Mouse (Mus musculus) retina, postnatal 1 day (tissue): ENCODE measurements around the gene Deup1.
"Not testable (repeated sequence)": the region's sequence is repeated elsewhere in the genome, so short reads cannot be mapped to it uniquely, and the experiment has no call there.

Experiments used
- DNase-seq: peaks from one replicate; pipeline ENCODE4 v3.0.0-alpha.2; 2012

Deup1 gene

DNA sequence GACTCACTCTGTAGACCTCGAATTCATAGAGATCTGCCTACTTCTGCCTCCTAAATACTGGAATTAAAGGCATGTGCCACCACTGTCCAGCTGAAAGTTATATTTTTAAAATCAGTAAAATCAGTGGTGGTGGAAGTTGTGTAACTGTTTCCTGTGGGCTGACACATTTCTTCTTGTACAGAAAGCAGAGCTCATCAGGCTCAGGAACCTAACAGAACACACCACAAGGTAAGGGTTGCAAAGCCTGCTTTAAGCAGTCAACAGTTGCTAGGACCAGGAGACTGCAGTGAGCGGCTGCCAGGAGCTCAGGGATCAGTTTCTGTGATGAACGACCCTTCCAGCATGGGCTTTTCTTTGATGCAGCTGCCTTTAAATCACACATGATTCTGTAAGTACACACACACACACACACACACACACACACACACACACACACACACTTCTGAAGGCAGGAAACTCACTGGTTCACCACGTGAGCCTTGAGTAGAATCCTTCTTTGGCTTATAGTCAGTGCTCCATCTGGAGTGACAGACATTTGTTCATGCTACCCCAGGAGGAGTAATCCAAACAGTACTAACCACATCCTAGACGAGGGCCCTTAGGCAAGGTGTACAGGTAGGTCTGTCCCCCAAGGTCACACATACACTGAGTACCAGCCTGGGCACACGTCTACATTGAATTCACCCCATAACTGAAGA, 40.4 kb downstream of the Deup1 start:
- DNase-seq = no peak

GRCm38 (mm10) chr9:15585956-15586355, 41.8 kb downstream of the Deup1 start:
- no peak for DNase-seq

DNA sequence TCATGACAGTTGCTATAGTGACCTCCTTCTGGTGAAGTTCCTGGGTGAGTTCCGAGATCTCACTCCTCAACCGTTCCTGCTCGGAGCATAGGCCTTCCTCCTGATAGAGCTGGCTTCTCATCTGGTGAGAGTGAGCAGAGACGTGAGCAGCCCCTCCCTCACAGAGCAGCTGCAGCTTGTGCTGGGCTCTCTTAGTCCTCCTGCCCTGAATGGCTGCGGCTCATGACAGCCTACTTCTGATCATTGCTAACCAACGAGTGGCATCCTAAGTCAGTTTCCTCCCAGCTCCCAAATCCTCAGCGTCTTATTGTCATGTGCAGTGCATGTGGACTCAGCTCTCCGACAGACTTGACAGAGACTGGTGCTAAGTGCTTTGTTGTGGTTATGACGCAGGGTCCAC, 43.5 kb downstream of the Deup1 start:
- DNase-seq = no peak

DNA sequence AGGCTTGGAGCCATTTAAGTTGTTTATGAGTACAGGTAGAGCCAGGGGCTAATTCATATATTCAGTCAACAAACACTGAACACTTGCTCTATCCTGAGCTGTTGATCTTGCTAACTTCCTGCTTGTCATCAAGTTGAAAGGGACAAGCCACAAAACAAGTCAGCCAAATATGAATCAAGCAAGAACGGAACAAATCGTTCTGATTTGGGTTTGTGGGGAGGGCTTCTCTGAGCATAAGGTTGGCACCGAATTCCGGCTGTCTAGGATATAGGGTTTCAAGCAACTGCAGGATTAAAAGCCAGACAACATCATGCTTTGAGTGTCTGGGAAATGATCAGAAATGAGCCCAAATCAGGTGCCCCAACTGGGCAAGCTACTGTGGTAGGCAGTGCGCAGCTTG, 45.7 kb downstream of the Deup1 start:
- no peak for DNase-seq

DNA sequence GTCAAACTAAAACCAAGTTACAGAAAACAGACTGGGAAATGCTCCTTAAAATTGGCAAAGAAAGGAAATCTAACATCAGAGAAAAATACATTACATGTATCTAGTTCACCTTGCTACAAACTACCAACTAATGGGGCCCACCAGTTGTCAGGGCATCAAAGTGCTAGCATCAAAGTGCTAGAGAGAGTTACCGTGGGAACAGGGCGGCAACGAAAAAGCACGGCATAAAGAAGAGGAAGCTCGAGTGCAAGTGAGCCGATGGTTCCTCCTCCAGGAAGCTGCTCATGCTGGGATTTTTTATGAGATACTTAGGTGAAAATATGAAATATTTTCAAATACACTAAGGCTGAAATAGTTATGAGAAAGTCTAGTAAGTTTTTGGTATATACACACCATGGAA, 47.6 kb downstream of the Deup1 start:
- no peak for DNase-seq

DNA sequence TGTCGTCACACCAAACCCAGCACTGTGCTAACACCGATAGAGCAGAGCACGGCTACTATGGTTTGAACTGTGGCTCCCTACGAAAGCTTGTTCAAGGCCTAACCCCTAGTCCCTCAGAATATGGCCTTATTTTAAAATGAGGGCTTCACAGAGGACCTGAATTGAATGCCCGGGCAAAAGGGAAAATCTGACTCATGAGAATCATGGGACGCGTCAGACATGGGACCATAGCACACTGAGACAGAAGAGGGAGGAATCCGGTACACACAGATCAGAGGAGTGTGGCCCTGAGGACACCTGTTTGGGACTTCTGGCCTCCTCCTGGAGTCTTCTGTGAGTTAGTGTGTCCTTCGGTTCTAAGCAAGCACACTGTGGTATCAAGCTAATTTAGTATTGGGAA, 48.8 kb downstream of the Deup1 start:
- no peak for DNase-seq

GRCm38 (mm10) chr9:15578427-15578826, 49.3 kb downstream of the Deup1 start:
- no peak for DNase-seq

- DNase-seq = peak; percentile 7
These were observed 52.8 kb downstream of the Deup1 start for GRCm38 (mm10) chr9:15574750-15575454.

DNA sequence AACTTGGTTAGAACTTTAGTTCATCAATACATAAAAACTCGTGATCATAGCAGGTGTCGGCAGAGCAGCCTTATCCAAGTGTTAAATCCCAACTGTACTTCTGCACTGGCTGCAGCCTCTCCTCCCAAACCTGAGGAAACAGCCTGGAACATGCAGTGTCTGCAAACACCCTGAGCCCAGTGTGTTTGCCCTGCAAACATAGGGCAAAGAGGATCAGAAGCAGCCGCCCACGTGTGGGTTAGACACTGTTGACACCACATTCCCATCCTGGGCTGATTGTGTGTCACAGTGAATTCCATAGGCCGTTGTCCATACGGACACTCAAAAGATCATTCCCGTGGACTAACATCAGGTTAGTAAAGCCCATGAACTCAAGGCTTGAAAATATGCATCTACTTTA, 65.4 kb downstream of the Deup1 start:
- DNase-seq = no peak

GRCm38 (mm10) chr9:15560451-15560850, 67.3 kb downstream of the Deup1 start:
- no peak for DNase-seq

- no peak for DNase-seq
These were observed 74.4 kb downstream of the Deup1 start for GRCm38 (mm10) chr9:15553322-15553721.

GRCm38 (mm10) chr9:15551933-15552851, 75.5 kb downstream of the Deup1 start:
- no peak for DNase-seq

DNA sequence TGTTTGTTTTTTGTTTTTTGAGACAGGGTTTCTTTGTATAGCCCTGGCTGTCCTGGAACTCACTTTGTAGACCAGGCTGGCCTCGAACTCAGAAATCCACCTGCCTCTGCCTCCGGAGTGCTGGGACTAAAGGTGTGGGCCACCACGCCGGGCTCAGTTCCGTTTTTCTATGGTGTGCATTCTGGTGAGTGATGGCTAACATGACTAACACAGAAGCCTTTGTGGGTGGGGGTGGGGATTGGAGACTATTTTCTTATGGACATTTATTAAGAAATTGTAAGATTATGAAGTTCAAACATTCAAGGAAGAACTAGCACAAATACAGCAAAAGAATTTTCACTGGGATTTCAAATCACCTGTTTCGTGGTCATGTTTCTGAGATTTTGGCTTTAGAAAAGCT, 76.7 kb downstream of the Deup1 start:
- DNase-seq = not testable (repeated sequence)

- DNase-seq = no peak
These were observed 77.2 kb downstream of the Deup1 start for GRCm38 (mm10) chr9:15550461-15550961.

DNA sequence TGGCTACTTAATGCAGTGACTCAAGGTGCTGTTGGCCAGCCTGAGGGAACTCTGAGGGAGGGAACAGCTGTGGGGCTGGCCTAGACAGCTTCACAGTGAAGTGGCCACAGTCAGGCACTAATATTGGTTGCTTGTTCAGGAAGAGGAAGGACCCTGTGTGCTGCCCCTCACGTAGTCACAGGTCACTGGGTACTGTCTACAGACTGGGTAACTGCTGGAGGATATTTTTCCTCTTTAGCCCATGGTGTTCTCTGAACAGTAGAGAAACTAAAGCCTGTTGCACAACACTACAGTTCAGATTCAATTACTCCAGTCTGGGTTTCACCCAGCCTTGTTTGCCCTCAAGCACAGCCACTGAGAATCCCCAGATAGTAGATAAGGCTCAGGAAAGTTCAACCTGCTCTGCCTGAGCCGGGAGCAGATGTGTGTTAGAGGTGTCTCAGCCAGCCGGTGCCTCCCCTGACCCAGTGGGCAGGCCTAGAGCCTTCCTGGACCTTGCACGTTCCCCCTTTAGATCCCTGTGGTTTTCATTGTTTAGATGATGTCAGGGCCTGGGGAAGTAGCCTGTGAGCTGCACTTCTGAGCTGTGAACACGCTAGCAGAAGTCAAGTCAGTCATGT, 85.9 kb downstream of the Deup1 start:
- DNase-seq = no peak

GRCm38 (mm10) chr9:15538979-15539533, 88.7 kb downstream of the Deup1 start:
- no peak for DNase-seq

DNA sequence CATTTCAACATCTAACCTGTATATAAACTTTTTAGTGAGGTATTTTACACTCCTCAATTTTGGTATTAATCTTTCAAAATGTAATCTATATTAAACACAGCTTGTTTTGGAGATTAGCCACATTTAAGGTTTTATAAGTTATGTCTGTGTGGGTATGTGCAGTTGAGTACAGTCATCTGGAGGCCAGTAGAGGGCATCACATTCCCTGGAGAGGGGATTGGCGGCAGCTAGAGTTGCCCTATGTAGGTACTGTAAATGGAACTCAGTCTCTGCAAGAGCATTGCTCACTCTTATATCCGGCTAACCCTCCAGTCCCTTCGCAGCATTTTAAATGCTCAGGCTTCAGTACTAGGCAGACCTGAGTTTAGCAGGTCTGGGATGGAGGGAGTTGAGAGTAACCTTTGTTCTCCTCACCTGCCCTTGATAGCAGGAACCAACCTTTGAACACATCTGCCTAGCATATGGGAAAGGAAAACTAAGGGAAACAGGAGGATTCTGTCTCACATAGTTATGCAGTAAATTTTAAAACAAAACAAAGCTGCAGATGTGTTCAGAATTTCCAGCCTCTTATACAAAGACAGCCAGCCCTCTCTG, 90.2 kb downstream of the Deup1 start:
- no peak for DNase-seq

DNA sequence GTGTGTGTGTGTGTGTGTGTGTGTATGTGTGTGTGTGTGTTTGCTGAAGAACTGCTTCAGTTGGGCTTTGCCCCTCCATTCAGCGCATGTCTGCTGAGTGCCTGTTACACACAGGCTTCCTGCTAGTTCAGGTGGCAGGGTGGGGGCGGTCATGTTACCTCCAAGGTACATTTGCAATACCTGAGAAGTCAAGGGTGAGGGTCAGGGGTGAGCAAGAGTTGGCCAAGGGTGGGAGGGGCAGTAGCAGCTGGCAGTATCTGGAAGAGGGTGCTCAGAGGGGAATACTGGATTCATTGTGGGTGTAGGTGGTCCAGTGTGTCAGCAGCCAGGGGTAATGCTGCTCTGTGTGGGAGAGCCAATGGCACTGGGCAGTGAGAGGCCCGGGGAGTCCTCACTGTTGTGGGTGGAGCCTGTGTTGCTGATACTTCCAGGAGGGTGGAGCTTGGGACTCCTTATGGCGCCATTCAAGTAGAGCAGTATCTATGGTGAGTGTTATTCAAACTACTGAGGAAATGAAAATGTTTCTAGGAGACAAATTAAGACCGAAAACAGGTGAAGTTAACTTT, 90.8 kb downstream of the Deup1 start:
- DNase-seq = no peak

- peak; percentile 36 for DNase-seq
These were observed 92.3 kb downstream of the Deup1 start for GRCm38 (mm10) chr9:15535418-15535817.

DNA sequence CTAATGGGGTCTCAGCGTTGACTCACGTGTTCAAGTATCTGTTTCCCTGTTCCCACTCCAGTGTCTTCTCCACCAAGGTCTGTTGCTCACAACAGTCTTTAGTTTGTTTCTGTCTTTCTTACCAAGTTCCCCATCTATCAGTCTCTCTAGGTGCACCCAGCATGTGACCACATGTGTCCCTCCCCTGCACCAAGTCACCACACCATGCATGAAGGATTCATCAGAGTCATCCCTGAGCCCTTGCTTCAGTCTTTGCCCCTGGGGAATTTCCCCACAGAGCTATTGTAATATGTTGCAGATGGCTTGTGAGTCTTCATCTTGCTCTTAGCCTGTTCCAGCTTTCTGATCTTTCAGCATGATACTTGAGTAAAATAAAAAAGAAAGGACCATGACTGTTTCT, 93.6 kb downstream of the Deup1 start:
- DNase-seq = no peak

GRCm38 (mm10) chr9:15533336-15534070, 94.2 kb downstream of the Deup1 start:
- peak; percentile 74 for DNase-seq
